In genomic region chr7:126702358-126702757, GRCm38 (mm10) we compare ENCODE assay signal across 8 mouse cellular contexts. TPM values are rescaled to one million over a fixed set of nuclear protein-coding genes. Genes with fewer than 3 reads are reported as not detected.
DNase-seq lines count a peak whose midpoint lies in the region; ATAC-seq and TF ChIP-seq lines count a peak whose summit lies in the region.

No protein-coding gene starts in this region.

- H3K36me3 ChIP-seq in liver, embryonic 12.5 days: peaks cover 22% of the 10 kb centered on the region
- H3K36me3 ChIP-seq in spleen, adult 2 months (ENCODE audit: control insufficient read depth, insufficient read depth, low read length): peaks cover 46% of the 10 kb centered on the region

- H3K9me3 ChIP-seq in liver, embryonic 12.5 days (replicated peaks): no peaks in the 10 kb centered on the region

- no peak for TF ChIP-seq CTCF in spleen, adult 2 months (IDR thresholded peaks at IDR 0.05; ENCODE audit: extremely low read depth, insufficient read depth, insufficient read length, insufficient replicate concordance)

- peak; percentile 62; the same call in 1 of the 2 replicates for TF ChIP-seq POLR2A in spleen, adult 2 months (IDR thresholded peaks at IDR 0.05; ENCODE audit: low read depth, low read length)

- H3K27ac ChIP-seq in liver, embryonic 12.5 days: peak overlapping the region; percentile 63
- H3K27ac ChIP-seq in spleen, adult 2 months (ENCODE audit: insufficient read depth, low read length): peak overlapping the region; percentile 100

- H3K4me2 ChIP-seq in liver, embryonic 12.5 days: peak overlapping the region; percentile 73

- H3K27me3 ChIP-seq in liver, embryonic 12.5 days (replicated peaks): peaks cover 44% of the 10 kb centered on the region
- no peaks in the 10 kb centered on the region for H3K27me3 ChIP-seq in spleen, adult 2 months (ENCODE audit: control insufficient read depth, insufficient read depth, low read length)

- H3K4me3 ChIP-seq in liver, embryonic 12.5 days: peak overlapping the region; percentile 53; the same call in 1 of the 2 replicates
- H3K4me3 ChIP-seq in spleen, adult 2 months (ENCODE audit: extremely low read depth, insufficient read depth, insufficient read length): peak overlapping the region; percentile 83

- DNase-seq in kidney, adult 9 months: peak; percentile 20
- DNase-seq in kidney, adult 8-10 months: no peak
- DNase-seq in spleen, adult 2 months (ENCODE audit: low read depth in 1 of 2, low spot score in 2 of 2): peak; percentile 74 to 75
- no peak for DNase-seq in ovary, postnatal 36 days (ENCODE audit: low spot score)
- no peak for DNase-seq in right cerebral cortex, adult 2 months (ENCODE audit: low spot score in 2 of 2)
- no peak for DNase-seq in kidney, postnatal 4 days

- ATAC-seq in activated CD4-positive, CD25-positive, alpha-beta regulatory T cell, adult 4 months: peak; percentile 60
- ATAC-seq in liver, embryonic 12.5 days: no peak

- WGBS in liver, embryonic 12.5 days (ENCODE audit: insufficient replicate concordance): 39% methylated on average over 6 of the region's 6 CpGs
- WGBS in spleen, adult 2 months: 15% methylated on average over 6 of the region's 6 CpGs

- peaks cover 75% of the 10 kb centered on the region for H3K4me1 ChIP-seq in liver, embryonic 12.5 days
- H3K4me1 ChIP-seq in spleen, adult 2 months (ENCODE audit: control insufficient read depth, insufficient read depth, insufficient read length): peaks cover 22% of the 10 kb centered on the region

- H3K9ac ChIP-seq in liver, embryonic 12.5 days: 0 out of 2 replicates have a peak overlapping the region, but pooled peaks have one; percentile 4

RNA-seq across cellular contexts. Expression of gene Coro1a, which starts 5.2 kb away (rescaled TPM):
- polyA plus RNA-seq in activated CD4-positive, CD25-positive, alpha-beta regulatory T cell, adult 4 months (2017; shearing (Covaris generic)): 1,000 to 10,000 TPM; 2,153 to 2,681 TPM
- 77.9 and 86.6 TPM in 2 replicates for polyA plus RNA-seq in liver, embryonic 12.5 days (2016; fragmentation: Nextera tagmentation; extraction: Ambion mirVana)
- polyA plus RNA-seq in spleen, adult 2 months (2012; rRNA removed): 1,755 and 1,932 TPM in 2 replicates

RNA-seq across cellular contexts. Expression of gene Slx1b, which starts 6.8 kb away (rescaled TPM):
- polyA plus RNA-seq in activated CD4-positive, CD25-positive, alpha-beta regulatory T cell, adult 4 months (2017; shearing (Covaris generic)): 10 to 100 TPM in 1 of 2 experiments, 1 to 10 TPM in 1; 9.7 to 10.0 TPM
- polyA plus RNA-seq in liver, embryonic 12.5 days (2016; fragmentation: Nextera tagmentation; extraction: Ambion mirVana): 4.5 and 5.1 TPM in 2 replicates
- polyA plus RNA-seq in spleen, adult 2 months (2012; rRNA removed): 13.2 and 19.5 TPM in 2 replicates

RNA-seq across cellular contexts. Expression of gene Bola2, which starts 7.2 kb away (rescaled TPM):
- polyA plus RNA-seq in activated CD4-positive, CD25-positive, alpha-beta regulatory T cell, adult 4 months (2017; shearing (Covaris generic)): 100 to 1,000 TPM in 1 of 2 experiments, 10 to 100 TPM in 1; 90.0 to 201 TPM
- polyA plus RNA-seq in liver, embryonic 12.5 days (2016; fragmentation: Nextera tagmentation; extraction: Ambion mirVana): 134 and 153 TPM in 2 replicates
- 37.4 and 51.8 TPM in 2 replicates for polyA plus RNA-seq in spleen, adult 2 months (2012; rRNA removed)

RNA-seq across cellular contexts. Expression of gene Sult1a1, which starts 26.1 kb away (rescaled TPM):
- polyA plus RNA-seq in activated CD4-positive, CD25-positive, alpha-beta regulatory T cell, adult 4 months (2017; shearing (Covaris generic)): under 1 TPM in 1 of 2 experiments, not detected in 1; 0.42 TPM
- polyA plus RNA-seq in liver, embryonic 12.5 days (2016; fragmentation: Nextera tagmentation; extraction: Ambion mirVana): 0.24 and 0.50 TPM in 2 replicates
- 10.5 and 12.9 TPM in 2 replicates for polyA plus RNA-seq in spleen, adult 2 months (2012; rRNA removed)

RNA-seq across cellular contexts. Expression of gene Sgf29, which starts 53.2 kb away (rescaled TPM):
- polyA plus RNA-seq in activated CD4-positive, CD25-positive, alpha-beta regulatory T cell, adult 4 months (2017; shearing (Covaris generic)): 100 to 1,000 TPM in 1 of 2 experiments, 10 to 100 TPM in 1; 73.9 to 103 TPM
- 36.3 and 42.4 TPM in 2 replicates for polyA plus RNA-seq in liver, embryonic 12.5 days (2016; fragmentation: Nextera tagmentation; extraction: Ambion mirVana)
- polyA plus RNA-seq in spleen, adult 2 months (2012; rRNA removed): 31.4 and 32.3 TPM in 2 replicates

Comparison
In these comparisons a context has a peak if more than half of its experiments do, and no peak if none do; other contexts are left out.
1. DNase-seq: peak in kidney, adult 9 months (single experiment) and spleen, adult 2 months (2 of 2); none in kidney, adult 8-10 months (0 of 2), ovary, postnatal 36 days (single experiment), right cerebral cortex, adult 2 months (0 of 2) and kidney, postnatal 4 days (0 of 2).
2. RNA of gene Coro1a, which starts 5.2 kb away (polyA plus RNA-seq): 2,153 to 2,681 TPM in activated CD4-positive, CD25-positive, alpha-beta regulatory T cell, adult 4 months and 1,755 to 1,932 TPM in spleen, adult 2 months; 77.9 to 86.6 TPM in liver, embryonic 12.5 days; every median in the first group is over 10 times any median in the second.